Mouse (Mus musculus): ENCODE measurements around the gene Rapgef4. TPM values are rescaled to one million over a fixed set of nuclear protein-coding genes. Genes with fewer than 3 reads are reported as not detected.

The Rapgef4 gene
- polyA plus RNA-seq, 1 experiment: 11.4 TPM

- TF ChIP-seq POLR2A (IDR thresholded peaks at IDR 0.05; ENCODE audit: borderline replicate concordance, extremely low read depth, low read depth, low read length) (no peak), CTCF (IDR thresholded peaks at IDR 0.05; ENCODE audit: insufficient read depth, low read length) (no peak)
- no peak for DNase-seq
- 42% methylated on average over 4 of the region's 4 CpGs for WGBS
- Histone ChIP-seq H3K4me1 (ENCODE audit: control insufficient read depth, insufficient read depth, low read length) (peaks cover 4% of the 10 kb centered on the region), H3K4me3 (replicated peaks; ENCODE audit: extremely low read depth, low read depth, low read length) (no peak overlapping the region)
Observed at GRCm38 (mm10) chr2:72173844-72174243, 192.8 kb downstream of the Rapgef4 start.

GRCm38 (mm10) chr2:72175536-72175935 lies 194.5 kb downstream of the Rapgef4 start:
- H3K4me3 ChIP-seq (replicated peaks; ENCODE audit: extremely low read depth, low read depth, low read length): no peak overlapping the region
- TF ChIP-seq CTCF (IDR thresholded peaks at IDR 0.05; ENCODE audit: insufficient read depth, low read length) (no peak), POLR2A (IDR thresholded peaks at IDR 0.05; ENCODE audit: borderline replicate concordance, extremely low read depth, low read depth, low read length) (no peak)
- H3K4me1 ChIP-seq (ENCODE audit: control insufficient read depth, insufficient read depth, low read length): peaks cover 4% of the 10 kb centered on the region
- no peak for DNase-seq
- 68% methylated on average over 7 of the region's 7 CpGs for WGBS

GRCm38 (mm10) chr2:72175971-72176370 lies 194.9 kb downstream of the Rapgef4 start:
- WGBS: 49% methylated on average over 5 of the region's 5 CpGs
- TF ChIP-seq POLR2A (IDR thresholded peaks at IDR 0.05; ENCODE audit: borderline replicate concordance, extremely low read depth, low read depth, low read length) (no peak), CTCF (IDR thresholded peaks at IDR 0.05; ENCODE audit: insufficient read depth, low read length) (no peak)

GRCm38 (mm10) chr2:72177214-72178023 lies 196.4 kb downstream of the Rapgef4 start:
- no peak for DNase-seq
- 86% methylated on average over 6 of the region's 6 CpGs for WGBS
- H3K4me3 ChIP-seq (replicated peaks; ENCODE audit: extremely low read depth, low read depth, low read length): no peak overlapping the region
- no peak for TF ChIP-seq CTCF (IDR thresholded peaks at IDR 0.05; ENCODE audit: insufficient read depth, low read length)
- TF ChIP-seq POLR2A (IDR thresholded peaks at IDR 0.05; ENCODE audit: borderline replicate concordance, extremely low read depth, low read depth, low read length): no peak
- H3K4me1 ChIP-seq (ENCODE audit: control insufficient read depth, insufficient read depth, low read length): no peaks in the 10 kb centered on the region

More at GRCm38 (mm10) chr2:72175971-72176370, 194.9 kb downstream of the Rapgef4 start:
- DNase-seq: no peak
- peaks cover 2% of the 10 kb centered on the region for H3K4me1 ChIP-seq (ENCODE audit: control insufficient read depth, insufficient read depth, low read length)
- H3K4me3 ChIP-seq (replicated peaks; ENCODE audit: extremely low read depth, low read depth, low read length): no peak overlapping the region

GRCm38 (mm10) chr2:72178025-72178424 lies 197.0 kb downstream of the Rapgef4 start:
- DNase-seq: no peak
- H3K4me3 ChIP-seq (replicated peaks; ENCODE audit: extremely low read depth, low read depth, low read length): no peak overlapping the region
- TF ChIP-seq POLR2A (IDR thresholded peaks at IDR 0.05; ENCODE audit: borderline replicate concordance, extremely low read depth, low read depth, low read length) (no peak), CTCF (IDR thresholded peaks at IDR 0.05; ENCODE audit: insufficient read depth, low read length) (no peak)
- no peaks in the 10 kb centered on the region for H3K4me1 ChIP-seq (ENCODE audit: control insufficient read depth, insufficient read depth, low read length)
- WGBS: 93% methylated on average over 4 of the region's 4 CpGs

GRCm38 (mm10) chr2:72178515-72178914 lies 197.5 kb downstream of the Rapgef4 start:
- Histone ChIP-seq H3K4me3 (replicated peaks; ENCODE audit: extremely low read depth, low read depth, low read length) (no peak overlapping the region), H3K4me1 (ENCODE audit: control insufficient read depth, insufficient read depth, low read length) (no peaks in the 10 kb centered on the region)
- TF ChIP-seq POLR2A (IDR thresholded peaks at IDR 0.05; ENCODE audit: borderline replicate concordance, extremely low read depth, low read depth, low read length) (no peak), CTCF (IDR thresholded peaks at IDR 0.05; ENCODE audit: insufficient read depth, low read length) (no peak)
- no peak for DNase-seq
- WGBS: 91% methylated on average over 11 of the region's 11 CpGs

- TF ChIP-seq CTCF (IDR thresholded peaks at IDR 0.05; ENCODE audit: insufficient read depth, low read length) (no peak), POLR2A (IDR thresholded peaks at IDR 0.05; ENCODE audit: borderline replicate concordance, extremely low read depth, low read depth, low read length) (no peak)
- no peak for DNase-seq
- 82% methylated on average over 15 of the region's 15 CpGs for WGBS
Observed at GRCm38 (mm10) chr2:72179600-72180301, 198.7 kb downstream of the Rapgef4 start.

GRCm38 (mm10) chr2:72181443-72181842 lies 200.4 kb downstream of the Rapgef4 start:
- 88% methylated on average over 2 of the region's 2 CpGs for WGBS
- H3K4me3 ChIP-seq (replicated peaks; ENCODE audit: extremely low read depth, low read depth, low read length): no peak overlapping the region
- no peak for DNase-seq
- no peak for TF ChIP-seq CTCF (IDR thresholded peaks at IDR 0.05; ENCODE audit: insufficient read depth, low read length)
- TF ChIP-seq POLR2A (IDR thresholded peaks at IDR 0.05; ENCODE audit: borderline replicate concordance, extremely low read depth, low read depth, low read length): no peak
- no peaks in the 10 kb centered on the region for H3K4me1 ChIP-seq (ENCODE audit: control insufficient read depth, insufficient read depth, low read length)

More at GRCm38 (mm10) chr2:72179600-72180301, 198.7 kb downstream of the Rapgef4 start:
- Histone ChIP-seq H3K4me1 (ENCODE audit: control insufficient read depth, insufficient read depth, low read length) (no peaks in the 10 kb centered on the region), H3K4me3 (replicated peaks; ENCODE audit: extremely low read depth, low read depth, low read length) (no peak overlapping the region)

- DNase-seq: no peak
- TF ChIP-seq POLR2A (IDR thresholded peaks at IDR 0.05; ENCODE audit: borderline replicate concordance, extremely low read depth, low read depth, low read length) (no peak), CTCF (IDR thresholded peaks at IDR 0.05; ENCODE audit: insufficient read depth, low read length) (no peak)
- 38% methylated on average over 3 of the region's 3 CpGs for WGBS
- H3K4me3 ChIP-seq (replicated peaks; ENCODE audit: extremely low read depth, low read depth, low read length): no peak overlapping the region
- no peaks in the 10 kb centered on the region for H3K4me1 ChIP-seq (ENCODE audit: control insufficient read depth, insufficient read depth, low read length)
Observed at GRCm38 (mm10) chr2:72183751-72184150, 202.7 kb downstream of the Rapgef4 start.
